Mouse (Mus musculus) spleen, postnatal 14 days (tissue): ENCODE data around the gene Ccnjl.

Experiments
- DNase-seq, 2 experiments: peaks; one replicate each; pipeline ENCODE4 v3.0.0; 2021 to 2022; ENCODE audit warnings: low spot score in 2 of 2

The Ccnjl gene

DNA sequence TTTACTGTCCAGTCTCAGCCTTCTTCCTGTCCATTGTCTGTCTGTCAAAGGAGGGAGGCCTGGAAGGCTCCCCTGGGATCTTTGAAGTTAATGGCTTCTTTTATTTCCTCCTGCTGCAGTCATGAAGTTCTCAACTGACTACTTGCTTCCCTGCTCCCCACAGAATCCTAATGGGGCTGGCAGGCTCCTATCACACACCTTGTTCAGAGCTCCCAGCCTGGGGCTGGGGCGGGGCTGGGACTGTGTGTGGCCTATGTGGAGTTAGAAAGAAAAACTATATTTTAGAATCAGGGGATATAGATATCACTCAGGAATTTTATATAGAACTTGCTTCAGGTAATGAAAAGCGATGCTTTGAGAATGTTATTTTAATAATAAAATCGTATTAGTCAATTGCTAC is 8.1 kb upstream of the Ccnjl start:
- DNase-seq = no peak

GRCm38 (mm10) chr11:43528078-43528682 is 404 bp upstream of the Ccnjl start:
- no peak for DNase-seq

DNA sequence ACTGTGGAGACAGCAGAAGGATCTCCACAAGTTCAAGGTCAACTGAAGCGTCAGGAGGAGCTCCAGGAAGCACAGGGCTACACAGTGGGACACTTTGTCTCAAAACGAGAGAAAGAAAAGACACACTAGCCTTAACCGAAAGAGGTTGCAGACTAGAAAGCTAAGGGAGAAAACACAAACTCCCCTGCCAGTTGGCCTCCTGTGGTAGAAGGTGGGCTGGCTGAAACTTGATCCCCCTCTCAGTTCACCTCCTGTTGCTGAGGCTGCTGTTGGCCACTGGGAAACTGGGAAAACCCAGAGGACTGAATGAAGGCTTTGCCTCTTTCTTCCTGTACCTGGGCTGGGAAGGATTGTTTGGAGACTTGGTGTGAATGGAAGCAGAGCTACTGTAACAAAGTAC is 1.5 kb downstream of the Ccnjl start:
- DNase-seq = no peak

DNA sequence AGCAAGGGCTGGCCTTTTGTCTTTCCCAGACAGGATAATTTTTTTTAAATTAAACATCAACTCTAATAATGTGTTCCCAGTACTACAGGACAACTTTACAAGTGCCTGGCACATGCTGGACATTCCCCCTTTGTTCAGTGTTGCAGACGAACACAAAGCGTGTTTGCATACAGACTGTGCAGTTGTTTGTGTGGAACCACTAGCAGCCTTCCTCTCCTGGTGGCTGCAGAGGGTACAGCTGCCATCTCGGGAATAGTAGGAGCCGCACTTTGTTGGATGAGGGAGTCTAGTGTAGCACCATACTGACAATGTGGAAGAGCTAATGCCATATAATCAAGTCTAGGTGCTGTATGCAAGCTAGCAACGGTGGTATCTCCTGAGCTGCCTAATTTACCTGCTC is 3.0 kb downstream of the Ccnjl start:
- no peak for DNase-seq

DNA sequence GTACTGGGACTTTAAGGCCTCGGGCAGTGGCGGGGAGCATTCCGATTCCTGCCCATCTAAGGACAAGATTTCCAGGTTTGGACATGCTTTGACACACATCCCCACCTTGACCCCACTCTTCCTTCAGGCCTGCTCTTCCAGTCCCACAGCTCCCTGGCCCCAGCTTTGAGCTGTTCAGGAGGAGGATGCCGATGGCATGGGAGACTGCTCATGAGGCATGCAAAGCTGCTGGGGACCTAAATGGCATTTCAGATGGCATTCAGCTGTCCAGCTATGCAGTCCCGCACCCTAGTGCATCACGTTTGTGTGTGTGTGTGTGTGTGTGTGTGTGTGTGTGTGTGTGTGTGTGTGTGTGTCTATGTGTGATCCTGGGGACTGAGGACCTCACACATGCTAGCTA is 8.5 kb downstream of the Ccnjl start:
- DNase-seq = no peak

DNA sequence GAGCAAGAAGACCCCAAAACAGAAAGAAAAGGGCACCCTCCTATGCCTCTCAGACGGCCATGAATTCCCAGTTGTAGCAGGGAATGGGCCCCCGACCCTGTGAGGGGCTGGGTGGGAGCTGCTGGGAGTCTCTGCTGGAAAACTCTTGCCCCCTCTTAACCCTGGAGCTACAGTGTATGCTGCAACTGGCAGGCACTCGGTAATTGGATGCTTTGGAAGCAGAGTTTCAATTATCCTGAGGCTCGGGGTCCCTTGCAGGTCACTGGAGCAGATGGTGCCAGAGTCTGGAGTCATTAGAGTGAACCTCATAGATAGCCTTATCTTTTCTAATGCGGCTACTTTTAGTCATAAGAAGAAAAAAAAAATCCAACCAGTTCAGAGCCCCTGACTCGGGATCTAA is 11.3 kb downstream of the Ccnjl start:
- no peak for DNase-seq

DNA sequence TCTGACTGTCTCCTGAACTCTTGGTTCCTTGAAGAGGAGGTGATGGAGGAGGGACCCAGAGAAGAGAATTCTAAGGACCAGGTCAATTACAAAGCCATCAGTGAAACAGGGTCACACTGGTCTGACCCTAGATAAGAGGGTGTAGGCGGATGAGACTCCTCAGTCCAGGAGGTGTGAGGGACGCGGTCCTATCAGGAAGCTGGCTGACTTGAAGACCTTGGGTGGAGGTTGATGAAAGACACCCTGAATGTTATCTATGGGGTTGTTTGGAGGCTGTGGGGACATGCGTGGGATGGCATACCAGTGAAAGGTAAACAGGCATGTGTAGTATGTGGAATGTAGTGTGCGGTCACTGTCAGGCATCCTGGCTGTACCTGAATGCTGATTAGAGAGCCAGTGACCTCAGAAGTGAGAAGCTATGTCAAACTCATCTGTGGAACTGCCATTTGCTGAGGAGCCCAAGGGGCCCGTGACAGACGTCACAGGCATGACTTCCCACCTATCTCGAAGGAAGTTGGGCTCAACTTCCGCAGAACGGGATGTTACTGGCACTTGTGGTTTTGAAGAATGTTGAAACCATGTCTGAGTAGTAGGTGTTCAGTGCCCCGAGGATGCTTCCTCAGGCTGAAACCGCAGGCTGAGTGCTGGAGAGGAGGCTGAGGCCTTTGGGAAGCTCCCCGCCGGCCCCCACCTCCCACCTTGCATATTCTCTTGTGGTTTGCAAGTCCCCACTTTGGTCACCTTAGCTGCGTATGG is 15.3 kb downstream of the Ccnjl start:
- no peak for DNase-seq

DNA sequence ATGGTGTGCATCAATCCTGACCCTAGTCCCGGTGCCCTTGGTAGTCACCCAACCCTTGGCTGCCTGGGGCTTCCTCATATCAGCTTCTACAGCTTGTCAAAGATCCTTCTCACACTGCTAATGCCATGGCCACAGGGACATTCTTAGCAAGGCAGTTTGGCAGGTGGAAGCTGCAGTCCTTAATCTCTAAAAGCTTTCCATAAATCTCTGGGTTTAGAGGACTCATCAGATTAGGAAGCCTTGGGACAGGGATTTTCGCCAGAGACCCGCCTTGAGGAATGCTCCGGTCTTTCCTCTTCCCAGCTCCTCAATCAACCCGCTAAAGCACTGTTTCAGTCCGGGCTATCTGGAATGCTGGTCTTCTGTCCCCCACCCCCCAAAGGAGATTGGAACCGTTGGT is 16.2 kb downstream of the Ccnjl start:
- DNase-seq = no peak

GRCm38 (mm10) chr11:43545873-43546475 is 17.4 kb downstream of the Ccnjl start:
- no peak for DNase-seq

DNA sequence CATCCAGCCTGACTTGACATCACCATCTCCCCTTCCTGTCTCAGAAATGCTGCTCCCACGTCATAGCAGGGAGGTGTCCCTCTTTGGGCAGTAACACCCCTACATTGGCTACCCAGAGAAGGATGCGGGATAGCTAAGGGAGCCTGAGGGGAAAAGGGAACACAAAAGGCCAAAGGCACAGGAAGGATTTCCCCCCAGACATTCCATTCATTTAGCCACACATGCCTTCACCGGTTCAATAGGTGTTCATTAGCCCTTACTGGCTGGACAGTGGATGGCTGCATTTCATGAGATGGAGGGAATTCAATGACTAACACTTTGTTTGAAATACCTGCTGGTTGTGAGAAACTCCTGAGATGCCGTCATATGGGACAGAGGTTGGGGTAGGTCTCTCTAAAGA is 18.1 kb downstream of the Ccnjl start:
- no peak for DNase-seq

GRCm38 (mm10) chr11:43548148-43548547 is 19.6 kb downstream of the Ccnjl start:
- no peak for DNase-seq

- DNase-seq = no peak
These were observed 20.3 kb downstream of the Ccnjl start for GRCm38 (mm10) chr11:43548657-43549435.

- DNase-seq = no peak
These were observed 21.1 kb downstream of the Ccnjl start for GRCm38 (mm10) chr11:43549701-43550100.

- no peak for DNase-seq
These were observed 23.2 kb downstream of the Ccnjl start for GRCm38 (mm10) chr11:43551756-43552155.

DNA sequence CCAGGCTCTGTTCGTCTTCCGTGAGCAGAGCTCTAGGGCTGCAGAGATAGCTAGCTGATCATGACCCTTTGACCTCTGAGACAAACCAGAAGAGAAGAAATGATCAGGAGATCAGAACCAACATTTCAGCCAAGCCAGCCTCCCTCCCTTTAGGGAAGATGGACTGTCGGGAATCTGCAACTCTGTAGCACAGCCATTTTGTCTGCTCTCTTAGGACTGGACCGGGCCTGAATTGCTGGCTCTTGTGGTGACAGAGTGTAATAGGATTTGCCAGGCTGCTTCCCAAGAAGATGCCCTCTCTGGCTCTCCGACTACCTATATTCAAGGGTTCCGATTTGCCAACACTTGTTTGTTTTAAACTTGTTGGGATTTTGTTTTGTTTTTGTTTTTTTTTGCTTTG is 24.1 kb downstream of the Ccnjl start:
- no peak for DNase-seq

- no peak for DNase-seq
These were observed 28.0 kb downstream of the Ccnjl start for GRCm38 (mm10) chr11:43556538-43556937.

DNA sequence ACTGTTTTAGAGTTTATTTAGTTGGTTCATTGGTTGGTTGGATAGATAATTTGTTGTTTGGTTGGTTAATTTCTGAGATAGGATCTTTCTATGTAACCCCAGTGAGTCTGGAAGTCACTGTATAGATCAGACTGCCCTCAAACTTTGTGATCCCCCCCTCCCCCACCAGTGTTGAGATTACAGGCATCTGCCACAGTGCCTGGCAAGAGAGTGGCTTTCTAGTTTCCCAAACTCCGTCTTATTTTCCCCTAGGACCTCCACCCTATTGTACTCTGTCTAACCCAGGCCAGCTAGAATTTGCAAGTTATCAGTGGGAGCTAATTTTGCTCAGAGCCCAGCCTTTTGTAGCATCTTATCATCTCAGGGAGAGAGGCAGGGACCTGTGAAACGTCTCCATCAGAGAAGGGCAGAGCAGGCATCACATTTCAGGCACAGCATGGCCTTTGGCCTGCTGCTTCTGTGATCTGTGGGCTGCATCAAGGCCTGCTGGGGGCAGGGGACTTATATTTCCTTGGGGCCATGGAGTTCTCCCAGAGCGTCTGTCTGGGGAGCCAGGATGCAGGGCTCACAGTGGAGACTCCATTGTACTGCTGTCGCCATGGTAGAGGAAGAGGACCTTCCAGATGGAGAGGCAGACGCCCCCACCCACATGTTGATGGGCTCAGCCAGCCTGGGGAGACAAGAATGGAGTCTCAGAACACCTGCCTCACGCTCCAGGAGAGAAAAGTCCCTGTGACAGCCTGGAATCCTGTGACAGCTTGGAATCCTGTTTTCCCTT is 31.1 kb downstream of the Ccnjl start:
- no peak for DNase-seq

GRCm38 (mm10) chr11:43563654-43564244 is 35.2 kb downstream of the Ccnjl start:
- no peak for DNase-seq

DNA sequence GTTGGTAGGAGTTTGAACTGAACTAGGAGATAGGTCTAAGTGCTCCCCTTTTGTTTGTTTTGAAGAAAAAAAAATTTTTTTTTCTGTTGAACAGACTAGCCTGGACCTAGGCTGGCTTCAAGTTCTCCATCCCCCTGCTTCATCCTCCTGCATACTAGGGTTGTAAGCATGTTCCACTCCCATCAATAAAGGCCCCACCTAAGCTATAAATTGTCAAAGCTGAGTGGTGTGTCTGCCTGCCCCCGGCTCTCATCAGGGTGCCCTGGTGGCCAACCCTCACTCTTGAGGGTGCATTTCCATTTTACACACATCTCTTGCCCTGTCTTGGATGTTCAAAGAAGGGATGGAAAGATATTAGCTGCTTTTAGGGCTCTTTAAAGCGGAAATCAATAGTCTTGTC is 36.8 kb downstream of the Ccnjl start:
- DNase-seq = no peak

GRCm38 (mm10) chr11:43565852-43566251 is 37.3 kb downstream of the Ccnjl start:
- no peak for DNase-seq

GRCm38 (mm10) chr11:43566696-43567095 is 38.1 kb downstream of the Ccnjl start:
- DNase-seq = no peak
